Mouse (Mus musculus) layer of hippocampus, adult 8-10 months (tissue): ENCODE measurements around the gene Acot2. TPM values are rescaled to one million over a fixed set of nuclear protein-coding genes. Genes with fewer than 3 reads are reported as not detected.
"Not testable (repeated sequence)": the region's sequence is repeated elsewhere in the genome, so short reads cannot be mapped to it uniquely, and the experiment has no call there.

Source experiments
- DNase-seq, 2 experiments: peaks; one replicate each; pipeline ENCODE4 v3.0.0; 2022; ENCODE audit warnings: low spot score in 2 of 2
- total RNA-seq, 4 experiments: library from RNA; stranded (reverse); gene quantifications; 2 replicates each; pipeline ENCODE4 v1.2.4; 2022

Acot2 gene
- total RNA-seq = 10 to 100 TPM; 13.3 to 15.7 (median 14.6) TPM

DNA sequence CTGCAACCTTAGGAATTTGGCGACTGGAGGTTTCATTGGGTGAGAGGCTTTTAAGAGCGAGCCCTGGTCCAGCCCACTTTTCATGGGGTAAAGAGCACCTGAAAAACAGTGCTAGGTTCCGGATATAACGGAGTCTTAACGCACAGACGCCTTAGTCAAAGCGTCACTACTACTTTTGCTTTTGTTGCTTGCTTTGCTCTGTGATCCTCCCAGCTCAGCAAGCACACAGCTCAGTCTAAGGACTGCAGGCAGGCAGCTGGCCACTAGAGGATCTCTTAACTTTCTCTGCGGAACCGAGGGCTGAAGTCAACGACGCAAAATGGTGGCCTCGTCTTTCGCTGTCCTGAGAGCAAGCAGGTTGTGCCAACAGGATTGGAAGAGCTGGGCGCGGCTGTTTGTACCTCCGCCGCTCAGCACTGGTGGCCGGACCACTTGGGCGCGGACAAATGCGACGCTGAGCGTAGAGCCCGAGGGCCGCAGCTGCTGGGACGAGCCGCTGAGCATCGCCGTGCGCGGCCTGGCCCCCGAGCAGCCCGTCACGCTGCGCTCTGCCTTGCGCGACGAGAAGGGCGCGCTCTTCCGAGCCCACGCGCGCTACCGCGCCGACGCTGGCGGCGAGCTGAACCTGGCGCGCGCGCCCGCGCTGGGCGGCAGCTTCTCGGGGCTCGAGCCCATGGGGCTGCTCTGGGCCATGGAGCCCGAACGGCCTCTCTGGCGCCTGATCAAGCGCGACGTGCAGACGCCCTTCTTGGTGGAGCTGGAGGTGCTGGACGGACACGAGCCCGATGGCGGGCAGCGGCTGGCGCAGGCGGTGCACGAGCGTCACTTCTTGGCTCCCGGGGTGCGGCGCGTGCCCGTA lies at the start of gene Acot2:
Acot2 (plus strand) TSS at position 279 of the 859 bp plus-strand sequence.
- peak; percentile 67 to 77 for DNase-seq

GRCm38 (mm10) chr12:83938592-83938991 lies 49.1 kb upstream of the Acot2 start:
- DNase-seq = not testable (repeated sequence)

DNA sequence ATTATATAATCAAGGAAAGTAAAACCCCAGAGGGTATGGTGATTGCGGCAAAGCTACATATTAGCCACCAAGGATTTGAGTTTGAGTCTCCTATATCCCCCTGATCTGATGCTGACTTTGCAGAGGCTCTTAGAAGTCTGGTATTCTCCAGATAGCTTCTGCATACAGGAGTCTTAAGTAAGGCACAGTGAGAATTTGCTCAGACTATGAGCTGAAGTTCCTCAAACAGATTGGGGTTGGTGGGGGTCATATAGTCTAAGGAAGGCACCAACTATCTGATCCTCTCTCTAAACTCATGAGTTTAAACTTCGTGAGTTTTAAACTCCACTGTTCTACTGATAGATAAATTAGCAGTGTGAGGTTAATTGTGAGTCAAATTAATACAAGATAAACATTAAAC lies 48.3 kb upstream of the Acot2 start:
- DNase-seq = no peak

DNA sequence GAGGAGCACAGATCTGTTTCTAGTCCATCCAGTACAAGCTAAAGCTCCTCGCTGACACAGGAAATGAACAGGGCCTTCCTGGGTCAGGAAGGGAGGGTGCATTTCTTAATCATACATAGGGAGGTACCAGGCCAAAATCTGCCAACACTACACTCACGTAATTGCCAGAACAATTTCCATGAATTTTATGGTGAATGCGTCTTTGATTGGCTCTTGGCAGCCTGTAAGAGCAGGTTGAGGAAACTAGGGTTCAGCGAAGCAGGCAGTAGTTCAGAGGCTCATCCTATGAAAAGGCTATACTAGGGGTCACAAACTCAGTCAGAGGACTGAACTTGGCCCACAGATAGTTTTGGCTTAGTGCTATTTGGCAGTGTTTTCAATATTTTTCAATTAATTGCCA lies 47.6 kb upstream of the Acot2 start:
- no peak for DNase-seq

GRCm38 (mm10) chr12:83941938-83942337 lies 45.7 kb upstream of the Acot2 start:
- no peak for DNase-seq

- no peak for DNase-seq
Observed at GRCm38 (mm10) chr12:83947260-83947811, 40.3 kb upstream of the Acot2 start.

DNA sequence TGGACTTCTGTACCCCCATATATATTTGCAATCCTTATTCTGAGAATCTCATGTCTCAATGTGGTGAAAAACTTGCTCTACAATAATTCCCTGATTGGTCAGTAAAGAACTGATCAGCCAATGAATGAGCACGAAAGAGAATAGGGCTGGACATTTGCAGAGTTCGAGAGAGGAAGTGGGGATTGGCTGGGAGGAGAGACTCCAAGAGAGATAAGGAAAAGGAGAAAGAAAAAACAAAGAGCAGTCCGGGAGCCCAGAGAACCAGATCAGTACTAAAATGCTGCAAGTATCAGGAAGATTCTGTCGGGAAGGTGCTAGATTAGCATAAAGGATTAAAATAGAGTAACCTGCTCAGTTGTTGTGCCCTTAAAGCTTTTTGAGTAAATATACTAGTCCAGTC lies 38.6 kb upstream of the Acot2 start:
- DNase-seq = no peak

DNA sequence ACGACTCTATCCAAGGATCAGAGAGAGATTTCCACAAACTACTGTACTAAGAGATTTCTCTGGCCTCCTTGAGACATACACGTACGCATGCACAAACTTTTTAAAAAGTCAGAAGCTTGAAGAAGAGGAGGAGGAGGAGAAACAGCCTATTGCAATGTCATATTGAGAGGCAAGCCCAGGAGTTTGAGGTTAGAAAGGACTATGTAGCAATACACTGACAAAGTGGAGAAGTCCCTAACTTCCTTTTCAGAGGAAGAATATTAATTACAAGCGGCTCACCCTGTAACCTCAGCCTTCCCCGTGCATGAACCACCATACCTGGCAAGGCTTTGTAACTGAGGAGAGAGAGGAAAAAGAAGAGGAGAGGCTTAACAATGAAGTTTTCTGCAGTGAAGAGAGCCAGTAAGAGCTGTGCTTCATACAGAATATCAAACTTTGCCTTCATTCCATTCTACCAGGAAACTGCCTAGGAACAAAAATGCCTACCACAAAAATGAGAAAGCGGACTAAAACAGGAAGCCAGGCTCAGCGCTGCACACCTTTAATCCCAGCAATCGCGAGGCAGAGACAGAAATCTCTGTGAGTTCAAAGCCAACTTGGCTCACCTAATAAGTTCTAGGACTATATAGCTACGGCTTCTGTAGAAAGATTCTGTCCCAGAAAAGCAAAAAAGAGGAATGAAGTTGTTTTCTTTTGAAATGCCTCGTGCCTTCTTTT lies 37.7 kb upstream of the Acot2 start:
- DNase-seq = no peak

- DNase-seq = peak; percentile 69 to 82
Observed at GRCm38 (mm10) chr12:83950493-83950839, 37.2 kb upstream of the Acot2 start, which contains the start of gene Riox1. TSS of gene Riox1 (plus strand) at chr12:83950608.

- DNase-seq = peak; percentile 42 to 54
Observed at GRCm38 (mm10) chr12:83950840-83951701, 36.6 kb upstream of the Acot2 start.

DNA sequence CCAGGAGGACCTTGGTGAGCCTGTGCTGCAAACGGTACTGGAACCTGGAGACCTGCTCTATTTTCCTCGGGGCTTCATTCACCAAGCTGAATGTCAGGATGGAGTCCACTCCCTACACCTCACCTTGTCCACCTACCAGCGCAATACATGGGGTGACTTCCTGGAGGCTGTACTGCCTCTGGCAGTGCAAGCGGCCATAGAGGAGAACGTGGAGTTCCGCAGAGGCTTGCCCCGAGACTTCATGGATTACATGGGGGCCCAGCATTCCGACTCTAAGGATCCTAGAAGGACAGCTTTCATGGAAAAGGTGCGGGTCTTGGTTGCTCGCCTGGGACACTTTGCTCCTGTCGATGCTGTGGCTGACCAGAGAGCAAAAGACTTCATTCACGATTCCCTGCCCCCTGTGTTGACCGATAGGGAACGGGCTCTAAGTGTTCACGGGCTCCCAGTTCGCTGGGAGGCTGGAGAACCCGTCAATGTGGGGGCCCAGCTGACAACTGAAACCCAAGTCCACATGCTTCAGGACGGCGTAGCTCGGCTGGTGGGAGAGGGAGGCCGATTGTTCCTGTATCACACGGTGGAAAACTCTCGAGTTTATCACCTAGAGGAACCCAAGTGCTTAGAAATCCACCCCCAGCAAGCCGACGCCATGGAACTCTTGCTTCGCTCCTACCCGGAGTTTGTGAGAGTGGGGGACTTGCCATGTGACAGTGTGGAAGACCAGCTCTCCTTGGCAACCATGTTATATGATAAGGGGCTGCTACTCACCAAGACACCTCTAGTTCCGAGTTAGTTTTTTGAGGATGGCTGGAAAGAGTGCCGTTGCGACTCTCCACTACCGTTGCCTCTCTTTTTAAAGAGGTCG lies 35.7 kb upstream of the Acot2 start:
- DNase-seq = no peak

GRCm38 (mm10) chr12:83958278-83958677 lies 29.4 kb upstream of the Acot2 start:
- DNase-seq = no peak

DNA sequence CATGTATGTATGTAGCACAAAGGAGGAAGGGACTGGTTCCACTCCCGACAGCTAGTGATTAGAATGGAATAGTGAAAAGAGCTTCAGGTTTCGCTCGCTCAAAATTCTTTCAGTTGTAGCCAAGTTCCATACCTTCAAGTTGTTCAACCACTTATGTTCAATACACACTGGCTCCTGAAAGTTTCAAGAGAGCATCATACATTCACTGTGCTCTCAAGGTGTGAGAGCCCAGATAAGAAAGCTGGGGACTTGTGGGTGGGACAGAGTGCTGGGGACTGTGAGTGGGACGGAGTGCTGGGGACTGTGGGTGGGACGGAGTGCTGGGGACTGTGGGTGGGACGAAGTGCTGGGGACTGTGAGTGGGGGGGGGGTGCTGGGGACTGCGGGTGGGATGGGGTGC lies 22.4 kb upstream of the Acot2 start:
- DNase-seq = no peak

GRCm38 (mm10) chr12:83972117-83972516 lies 15.5 kb upstream of the Acot2 start:
- DNase-seq = peak in 1 of 2 experiments; percentile 38

DNA sequence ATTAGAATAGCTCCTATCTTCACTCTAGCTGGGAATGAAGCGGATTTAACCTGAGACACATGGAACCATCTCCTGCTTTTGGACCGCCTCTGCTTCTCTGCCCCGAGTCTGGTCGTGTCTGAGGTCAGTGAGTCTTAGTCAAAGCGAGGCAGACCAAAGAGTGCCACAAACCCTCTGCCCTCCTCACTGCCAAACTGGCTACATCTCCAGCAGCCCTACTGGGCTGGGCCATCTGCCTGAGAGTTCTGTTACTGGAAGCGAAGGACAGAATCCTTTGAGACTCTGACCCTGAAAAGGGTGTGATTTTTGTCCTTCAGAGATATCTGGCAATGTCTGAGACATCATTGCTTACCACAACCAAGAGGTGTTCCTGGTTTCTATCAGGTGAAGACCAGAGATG lies 8.8 kb upstream of the Acot2 start:
- DNase-seq = no peak

GRCm38 (mm10) chr12:83981615-83982014 lies 6.0 kb upstream of the Acot2 start:
- DNase-seq = no peak

GRCm38 (mm10) chr12:83984752-83985151 lies 2.9 kb upstream of the Acot2 start, which contains the start of gene Heatr4:
TSS of gene Heatr4 (minus strand) at chr12:83984852.
- no peak for DNase-seq

- DNase-seq = no peak
Observed at GRCm38 (mm10) chr12:83987242-83987582, 449 bp upstream of the Acot2 start.

- no peak for DNase-seq
Observed at GRCm38 (mm10) chr12:83988483-83988882, 822 bp downstream of the Acot2 start.

GRCm38 (mm10) chr12:83989378-83989777 lies 1.7 kb downstream of the Acot2 start:
- DNase-seq = no peak
